In the genomic region with DNA sequence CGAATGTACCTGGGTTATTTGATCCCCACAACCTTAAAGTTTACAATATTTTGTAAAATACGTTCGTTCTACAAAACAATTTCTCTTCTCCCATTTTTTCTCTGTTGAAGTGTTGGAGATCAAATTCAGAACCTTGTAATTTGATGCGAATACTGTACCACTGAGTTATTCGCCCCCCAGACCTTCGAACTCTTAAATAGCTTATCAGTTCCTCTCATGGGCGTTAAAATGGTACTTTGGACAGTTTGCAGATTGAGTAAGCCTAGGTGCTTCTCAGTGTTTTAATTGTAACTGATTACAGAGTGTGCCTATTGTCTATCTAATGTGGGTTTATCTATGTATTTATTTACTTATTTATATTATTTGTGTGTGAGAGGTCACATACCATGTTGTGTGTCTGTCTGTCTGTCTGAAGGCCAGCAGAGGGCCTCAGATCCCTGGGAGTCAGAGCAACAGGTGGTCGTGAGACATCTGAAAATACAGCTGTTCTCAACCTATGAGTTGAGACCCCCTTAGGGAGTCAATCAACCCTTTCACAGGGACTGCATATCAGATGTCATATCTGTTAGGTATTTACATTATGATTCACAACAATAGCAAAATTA, we compare ENCODE assay signal across 7 mouse cellular contexts. TPM values are rescaled to one million over a fixed set of nuclear protein-coding genes. Genes with fewer than 3 reads are reported as not detected.
DNase-seq lines count a peak whose midpoint lies in the region; TF ChIP-seq lines count a peak whose summit lies in the region.

No protein-coding gene starts in this region.

- H3K4me3 ChIP-seq in layer of hippocampus, adult 2 months, result peak overlapping the region; percentile 71; the same call in 1 of the 2 replicates
- no peak overlapping the region for H3K4me3 ChIP-seq in embryonic fibroblast, embryonic 13.5 days (ENCODE audit: insufficient read depth, low read length)

- peak; percentile 47 for TF ChIP-seq CTCF in layer of hippocampus, adult 2 months (conservative IDR thresholded peaks at IDR 0.05)
- TF ChIP-seq CTCF in embryonic fibroblast, embryonic 13.5 days (IDR thresholded peaks at IDR 0.05; ENCODE audit: borderline replicate concordance, insufficient read depth, low read length), result 0 out of 2 replicates have a peak, but pooled peaks have one; percentile 15

- H3K27ac ChIP-seq in layer of hippocampus, adult 2 months, result peak overlapping the region; percentile 94; the same call in 1 of the 2 replicates
- no peak overlapping the region for H3K27ac ChIP-seq in embryonic fibroblast, embryonic 13.5 days (ENCODE audit: insufficient read depth, low read length)

- H3K4me1 ChIP-seq in embryonic fibroblast, embryonic 13.5 days (ENCODE audit: control insufficient read depth, insufficient read depth, low read length), result peaks cover 2% of the 10 kb centered on the region

- no peak for DNase-seq in layer of hippocampus, adult 2 months (ENCODE audit: low spot score in 2 of 2)
- no peak for DNase-seq in layer of hippocampus, postnatal 25 days (ENCODE audit: extremely low spot score in 1 of 2, low spot score in 1 of 2)
- peak; percentile 22 for DNase-seq in ZHBTc4 (ENCODE audit: low read depth, low spot score)
- peak; percentile 30 for DNase-seq in naive thymus-derived CD4-positive, alpha-beta T cell, adult 2 months (ENCODE audit: low read depth)
- DNase-seq in urinary bladder, postnatal 10 days (ENCODE audit: low spot score), result no peak
- no peak for DNase-seq in spleen, adult 12 weeks (ENCODE audit: low spot score)

- TF ChIP-seq POLR2A in embryonic fibroblast, embryonic 13.5 days (IDR thresholded peaks at IDR 0.05; ENCODE audit: low read depth, low read length), result no peak

RNA-seq across cellular contexts. Expression of a gene that starts 0.9 kb away (rescaled TPM):
- total RNA-seq in layer of hippocampus, adult 2 months (2021), result 10 to 100 TPM; 71.1 to 71.4 TPM
- 10 to 100 TPM; 68.6 to 69.1 TPM for total RNA-seq in layer of hippocampus, postnatal 25 days (2021)
- polyA plus RNA-seq in embryonic fibroblast, embryonic 13.5 days (2011; ENCODE audit: insufficient read length, low read depth, missing spikeins), result 96.8 and 99.9 TPM in 2 replicates

Comparison
In these comparisons a context has a peak if more than half of its experiments do, and no peak if none do; other contexts are left out.
1. DNase-seq: peak in ZHBTc4 (single experiment) and naive thymus-derived CD4-positive, alpha-beta T cell, adult 2 months (single experiment); none in layer of hippocampus, adult 2 months (0 of 2), layer of hippocampus, postnatal 25 days (0 of 2), urinary bladder, postnatal 10 days (single experiment) and spleen, adult 12 weeks (single experiment).